Mouse (Mus musculus) limb, embryonic 11.5 days (tissue): ENCODE data around the gene Sptlc2. TPM values are rescaled to one million over a fixed set of nuclear protein-coding genes. Genes with fewer than 3 reads are reported as not detected.

Experiments
- ATAC-seq: fragments of 200-750 bp; cut with Nextera tagmentation; 2 replicates; pipeline ENCODE4 v1.8.0; 2017; ENCODE audit warnings: low read depth; ENCODE audit not compliant: insufficient number of reproducible peaks, low FRiP score, low TSS enrichment
- DNase-seq: peaks from one replicate; pipeline ENCODE4 v3.0.0-alpha.2; 2015; ENCODE audit warnings: low spot score
- H3K27ac ChIP-seq: fragments of 300-500 bp; sonication (generic); replicated peaks from 2 replicates; pipeline ENCODE4 v1.5.1; 2014; ENCODE audit warnings: low read depth, mild to moderate bottlenecking, low read length
- H3K27me3 ChIP-seq: fragments of 300-500 bp; sonication (generic); 2 replicates; pipeline ENCODE4 v1.6.1; 2014; ENCODE audit warnings: mild to moderate bottlenecking, low read length, mixed read lengths; ENCODE audit not compliant: control insufficient read depth, insufficient read depth
- H3K36me3 ChIP-seq: fragments of 300-500 bp; sonication (generic); 2 replicates; pipeline ENCODE4 v1.6.1; 2014; ENCODE audit warnings: mild to moderate bottlenecking, low read length, moderate library complexity, mixed read lengths; ENCODE audit not compliant: control insufficient read depth, insufficient read depth
- H3K4me1 ChIP-seq: fragments of 300-500 bp; sonication (generic); 2 replicates; pipeline ENCODE4 v1.6.1; 2014; ENCODE audit warnings: low read length, mixed read lengths; ENCODE audit not compliant: control insufficient read depth, insufficient read depth
- H3K4me2 ChIP-seq: fragments of 300-500 bp; sonication (generic); 2 replicates; pipeline ENCODE4 v1.6.1; 2014; ENCODE audit warnings: low read depth, mild to moderate bottlenecking, moderate library complexity; ENCODE audit not compliant: severe bottlenecking
- H3K4me3 ChIP-seq: fragments of 300-500 bp; sonication (generic); 2 replicates; pipeline ENCODE4 v1.5.1; 2014; ENCODE audit warnings: low read depth, low read length
- H3K9ac ChIP-seq: fragments of 300-500 bp; sonication (generic); 2 replicates; pipeline ENCODE4 v1.6.1; 2014; ENCODE audit warnings: mild to moderate bottlenecking, low read length
- H3K9me3 ChIP-seq: fragments of 300-500 bp; sonication (generic); 2 replicates; pipeline ENCODE4 v1.6.1; 2016; ENCODE audit warnings: low read length; ENCODE audit not compliant: control insufficient read depth
- WGBS: fragments of 180-500 bp; shearing (Covaris S2); extraction: QIAGEN DNeasy Blood & Tissue Kit; methylation state at CpG from one replicate; pipeline ENCODE4 v1.1.7; 2014; 5-methylcytosine and 5-hydroxymethylcytosine counted together
- polyA plus RNA-seq: library from polyadenylated mRNA; unstranded; fragments of >200 nt; fragmentation: Nextera tagmentation; extraction: Ambion mirVana; gene quantifications from 2 replicates; pipeline ENCODE4 v1.2.1, GENCODE M21; 2014

Sptlc2 gene
- polyA plus RNA-seq, 1 experiment from 2014 or later, result 63.4 TPM

- no peak for ATAC-seq
- Histone ChIP-seq H3K4me2 (no peak overlapping the region; the same call in 1 of the 2 replicates), H3K4me1 (no peaks in the 10 kb centered on the region), H3K9ac (no peak overlapping the region), H3K4me3 (no peak overlapping the region), H3K27ac (no peak overlapping the region), H3K9me3 (no peaks in the 10 kb centered on the region), H3K36me3 (no peaks in the 10 kb centered on the region), H3K27me3 (no peaks in the 10 kb centered on the region)
- 64% methylated on average over 3 of the region's 3 CpGs for WGBS
- no peak for DNase-seq
Observed at GRCm38 (mm10) chr12:87389231-87389630, 1.1 kb upstream of the Sptlc2 start.

GRCm38 (mm10) chr12:87387171-87388121 lies 709 bp downstream of the Sptlc2 start:
- peak; percentile 47 for DNase-seq
- 1% methylated on average over 36 of the region's 65 CpGs for WGBS
- Histone ChIP-seq H3K9me3 (no peaks in the 10 kb centered on the region), H3K9ac (peak overlapping the region; percentile 91), H3K27ac (peak overlapping the region; percentile 30; the same call in 1 of the 2 replicates), H3K4me3 (peak overlapping the region; percentile 89), H3K36me3 (no peaks in the 10 kb centered on the region), H3K4me1 (no peaks in the 10 kb centered on the region), H3K27me3 (no peaks in the 10 kb centered on the region), H3K4me2 (peak overlapping the region; percentile 93)
- peak; percentile 19 for ATAC-seq

GRCm38 (mm10) chr12:87385051-87385450 lies 3.1 kb downstream of the Sptlc2 start:
- H3K9me3 ChIP-seq, result no peaks in the 10 kb centered on the region
- H3K4me3 ChIP-seq, result no peak overlapping the region
- no peak overlapping the region for H3K4me2 ChIP-seq
- no peak overlapping the region for H3K9ac ChIP-seq
- WGBS, result 90% methylated on average over 3 of the region's 3 CpGs
- no peaks in the 10 kb centered on the region for H3K36me3 ChIP-seq
- no peak overlapping the region for H3K27ac ChIP-seq
- H3K4me1 ChIP-seq, result no peaks in the 10 kb centered on the region
- H3K27me3 ChIP-seq, result no peaks in the 10 kb centered on the region
- DNase-seq (no peak), ATAC-seq (no peak)

GRCm38 (mm10) chr12:87381380-87381682 lies 6.8 kb downstream of the Sptlc2 start:
- Histone ChIP-seq H3K9ac (no peak overlapping the region), H3K36me3 (no peaks in the 10 kb centered on the region), H3K27ac (no peak overlapping the region), H3K27me3 (no peaks in the 10 kb centered on the region), H3K4me3 (no peak overlapping the region), H3K9me3 (no peaks in the 10 kb centered on the region), H3K4me1 (0 out of 2 replicates have a peak, but pooled peaks cover 3% of the 10 kb centered on the region), H3K4me2 (no peak overlapping the region)
- ATAC-seq (no peak), DNase-seq (no peak)
- 76% methylated on average over 2 of the region's 2 CpGs for WGBS

- H3K4me2 ChIP-seq, result no peak overlapping the region
- H3K36me3 ChIP-seq, result no peaks in the 10 kb centered on the region
- 0 out of 2 replicates have a peak, but pooled peaks cover 3% of the 10 kb centered on the region for H3K4me1 ChIP-seq
- H3K27ac ChIP-seq, result no peak overlapping the region
- H3K9me3 ChIP-seq, result no peaks in the 10 kb centered on the region
- H3K9ac ChIP-seq, result no peak overlapping the region
- WGBS, result 86% methylated on average over 10 of the region's 10 CpGs
- no peaks in the 10 kb centered on the region for H3K27me3 ChIP-seq
- DNase-seq (no peak), ATAC-seq (no peak)
- no peak overlapping the region for H3K4me3 ChIP-seq
Observed at GRCm38 (mm10) chr12:87380586-87381379, 7.4 kb downstream of the Sptlc2 start.

GRCm38 (mm10) chr12:87379496-87379895 lies 8.7 kb downstream of the Sptlc2 start:
- 76% methylated on average over 2 of the region's 2 CpGs for WGBS
- Histone ChIP-seq H3K9ac (no peak overlapping the region), H3K27me3 (no peaks in the 10 kb centered on the region), H3K4me1 (0 out of 2 replicates have a peak, but pooled peaks cover 3% of the 10 kb centered on the region), H3K27ac (no peak overlapping the region), H3K9me3 (no peaks in the 10 kb centered on the region), H3K4me3 (no peak overlapping the region), H3K36me3 (no peaks in the 10 kb centered on the region), H3K4me2 (no peak overlapping the region)
- ATAC-seq (no peak), DNase-seq (no peak)

- no peaks in the 10 kb centered on the region for H3K36me3 ChIP-seq
Observed at GRCm38 (mm10) chr12:87374159-87374558, 14.0 kb downstream of the Sptlc2 start.

GRCm38 (mm10) chr12:87369319-87369718 lies 18.8 kb downstream of the Sptlc2 start:
- no peaks in the 10 kb centered on the region for H3K9me3 ChIP-seq
- WGBS, result 74% methylated on average over 2 of the region's 2 CpGs
- no peak overlapping the region for H3K9ac ChIP-seq
- ATAC-seq (no peak), DNase-seq (no peak)
- no peaks in the 10 kb centered on the region for H3K36me3 ChIP-seq
- H3K4me3 ChIP-seq, result no peak overlapping the region
- H3K27ac ChIP-seq, result no peak overlapping the region
- H3K27me3 ChIP-seq, result no peaks in the 10 kb centered on the region
- no peak overlapping the region for H3K4me2 ChIP-seq
- H3K4me1 ChIP-seq, result no peaks in the 10 kb centered on the region

More at GRCm38 (mm10) chr12:87374159-87374558, 14.0 kb downstream of the Sptlc2 start:
- Histone ChIP-seq H3K4me1 (0 out of 2 replicates have a peak, but pooled peaks cover 3% of the 10 kb centered on the region), H3K4me3 (no peak overlapping the region), H3K9me3 (no peaks in the 10 kb centered on the region), H3K4me2 (no peak overlapping the region), H3K27me3 (no peaks in the 10 kb centered on the region), H3K9ac (no peak overlapping the region), H3K27ac (no peak overlapping the region)
- no peak for ATAC-seq
- WGBS, result 92% methylated on average over 6 of the region's 6 CpGs
- DNase-seq, result no peak
